Mouse (Mus musculus): Measurements from ENCODE around the gene Gm20604. TPM values are rescaled to one million over a fixed set of nuclear protein-coding genes. Genes with fewer than 3 reads are reported as not detected.

The Gm20604 gene
- polyA plus RNA-seq, 1 experiment from 2014 or later, result 24.2 TPM

DNA sequence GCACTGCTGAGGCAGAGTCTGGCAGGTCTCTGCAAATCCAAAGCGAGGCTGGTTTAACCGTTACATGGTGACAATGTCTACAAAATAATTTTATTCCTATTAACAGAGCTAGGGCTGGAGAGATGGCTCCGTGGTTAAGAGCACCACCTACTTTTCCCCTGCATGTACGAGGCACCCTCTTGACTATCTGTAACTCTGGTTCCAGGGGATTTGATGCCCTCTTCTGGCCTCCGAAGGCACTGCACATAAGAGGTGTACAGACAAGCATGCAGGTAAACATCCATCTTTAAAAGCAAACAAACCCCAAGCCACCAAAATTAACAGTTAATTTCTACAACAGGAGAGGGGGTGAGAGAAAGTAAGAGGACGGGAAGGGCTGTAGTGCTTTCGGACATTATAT, 2.2 kb downstream of the Gm20604 start:
- peaks cover 5% of the 10 kb centered on the region; the same call in 1 of the 2 replicates for H3K36me3 ChIP-seq (ENCODE audit: control insufficient read depth, insufficient read depth, low read length)
- no peaks in the 10 kb centered on the region for H3K27me3 ChIP-seq (replicated peaks; ENCODE audit: control insufficient read depth, insufficient read depth, low read length)
- no peak overlapping the region for H3K9ac ChIP-seq (ENCODE audit: low read length)
- 80% methylated on average over 7 of the region's 7 CpGs for WGBS
- peak overlapping the region; percentile 74 for H3K4me2 ChIP-seq (ENCODE audit: low read length)
- ATAC-seq (replicated peaks; ENCODE audit: low FRiP score, low TSS enrichment, low read depth) (no peak), DNase-seq (ENCODE audit: low spot score) (no peak)
- H3K9me3 ChIP-seq (ENCODE audit: control insufficient read depth, low read length), result no peaks in the 10 kb centered on the region
- no peak overlapping the region for H3K27ac ChIP-seq (ENCODE audit: low read depth)
- peak overlapping the region; percentile 83 for H3K4me3 ChIP-seq (ENCODE audit: low read depth, low read length)
- H3K4me1 ChIP-seq (replicated peaks; ENCODE audit: control insufficient read depth, insufficient read depth, low read length), result peaks cover 10% of the 10 kb centered on the region; the same call in 1 of the 2 replicates

DNA sequence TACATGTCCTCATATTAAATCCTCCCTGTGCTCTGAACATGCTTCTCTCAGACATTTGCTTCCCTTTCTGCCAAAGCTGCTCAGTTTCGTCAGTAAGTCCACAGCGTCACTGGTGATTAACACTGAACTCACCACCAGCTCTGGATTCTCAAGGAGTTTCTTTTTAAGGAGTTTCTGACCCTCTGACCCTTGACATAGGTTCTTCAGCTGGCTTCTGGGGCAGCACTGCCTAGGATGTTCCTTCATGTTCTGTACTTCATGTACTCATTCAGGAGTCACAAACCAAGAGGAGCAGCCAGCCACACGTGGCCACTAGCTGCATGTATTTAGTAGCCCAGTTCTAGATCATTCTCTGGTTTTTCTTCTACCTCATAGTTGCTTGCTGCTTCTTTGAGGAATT, 10.2 kb downstream of the Gm20604 start:
- Histone ChIP-seq H3K27me3 (replicated peaks; ENCODE audit: control insufficient read depth, insufficient read depth, low read length) (no peaks in the 10 kb centered on the region), H3K4me2 (ENCODE audit: low read length) (no peak overlapping the region), H3K9me3 (ENCODE audit: control insufficient read depth, low read length) (no peaks in the 10 kb centered on the region), H3K4me1 (replicated peaks; ENCODE audit: control insufficient read depth, insufficient read depth, low read length) (peaks cover 9% of the 10 kb centered on the region), H3K36me3 (ENCODE audit: control insufficient read depth, insufficient read depth, low read length) (peaks cover 28% of the 10 kb centered on the region), H3K4me3 (ENCODE audit: low read depth, low read length) (no peak overlapping the region), H3K9ac (ENCODE audit: low read length) (no peak overlapping the region), H3K27ac (ENCODE audit: low read depth) (no peak overlapping the region)
- DNase-seq (ENCODE audit: low spot score), result no peak
- WGBS, result 85% methylated on average over 3 of the region's 3 CpGs
- ATAC-seq (replicated peaks; ENCODE audit: low FRiP score, low TSS enrichment, low read depth), result no peak

DNA sequence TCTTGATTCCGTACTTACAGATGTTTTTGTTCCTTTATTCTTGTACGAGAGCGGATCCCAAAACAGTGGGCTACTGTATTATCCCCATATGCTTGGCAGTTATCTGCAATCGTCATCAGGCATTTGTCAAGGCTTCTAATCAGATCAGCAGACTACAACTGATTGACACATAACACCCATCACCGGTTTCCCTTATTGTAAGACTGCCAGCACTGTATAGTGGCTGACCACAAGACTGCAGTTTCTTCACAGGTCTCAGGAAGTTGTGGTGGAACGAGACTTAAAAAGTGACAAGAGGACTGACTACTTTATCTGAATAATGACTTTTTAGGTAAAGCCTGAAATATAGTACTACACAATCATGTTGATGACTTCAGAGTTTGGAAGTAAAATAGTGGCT, 13.6 kb downstream of the Gm20604 start:
- no peak overlapping the region for H3K27ac ChIP-seq (ENCODE audit: low read depth)
- no peak overlapping the region for H3K9ac ChIP-seq (ENCODE audit: low read length)
- H3K9me3 ChIP-seq (ENCODE audit: control insufficient read depth, low read length), result no peaks in the 10 kb centered on the region
- H3K4me2 ChIP-seq (ENCODE audit: low read length), result peak overlapping the region; percentile 75
- H3K27me3 ChIP-seq (replicated peaks; ENCODE audit: control insufficient read depth, insufficient read depth, low read length), result no peaks in the 10 kb centered on the region
- DNase-seq (ENCODE audit: low spot score), result no peak
- ATAC-seq (replicated peaks; ENCODE audit: low FRiP score, low TSS enrichment, low read depth), result no peak
- H3K4me1 ChIP-seq (replicated peaks; ENCODE audit: control insufficient read depth, insufficient read depth, low read length), result peaks cover 14% of the 10 kb centered on the region
- peaks cover 28% of the 10 kb centered on the region for H3K36me3 ChIP-seq (ENCODE audit: control insufficient read depth, insufficient read depth, low read length)
- H3K4me3 ChIP-seq (ENCODE audit: low read depth, low read length), result peak overlapping the region; percentile 72; the same call in 1 of the 2 replicates
- 60% methylated on average over 6 of the region's 6 CpGs for WGBS

DNA sequence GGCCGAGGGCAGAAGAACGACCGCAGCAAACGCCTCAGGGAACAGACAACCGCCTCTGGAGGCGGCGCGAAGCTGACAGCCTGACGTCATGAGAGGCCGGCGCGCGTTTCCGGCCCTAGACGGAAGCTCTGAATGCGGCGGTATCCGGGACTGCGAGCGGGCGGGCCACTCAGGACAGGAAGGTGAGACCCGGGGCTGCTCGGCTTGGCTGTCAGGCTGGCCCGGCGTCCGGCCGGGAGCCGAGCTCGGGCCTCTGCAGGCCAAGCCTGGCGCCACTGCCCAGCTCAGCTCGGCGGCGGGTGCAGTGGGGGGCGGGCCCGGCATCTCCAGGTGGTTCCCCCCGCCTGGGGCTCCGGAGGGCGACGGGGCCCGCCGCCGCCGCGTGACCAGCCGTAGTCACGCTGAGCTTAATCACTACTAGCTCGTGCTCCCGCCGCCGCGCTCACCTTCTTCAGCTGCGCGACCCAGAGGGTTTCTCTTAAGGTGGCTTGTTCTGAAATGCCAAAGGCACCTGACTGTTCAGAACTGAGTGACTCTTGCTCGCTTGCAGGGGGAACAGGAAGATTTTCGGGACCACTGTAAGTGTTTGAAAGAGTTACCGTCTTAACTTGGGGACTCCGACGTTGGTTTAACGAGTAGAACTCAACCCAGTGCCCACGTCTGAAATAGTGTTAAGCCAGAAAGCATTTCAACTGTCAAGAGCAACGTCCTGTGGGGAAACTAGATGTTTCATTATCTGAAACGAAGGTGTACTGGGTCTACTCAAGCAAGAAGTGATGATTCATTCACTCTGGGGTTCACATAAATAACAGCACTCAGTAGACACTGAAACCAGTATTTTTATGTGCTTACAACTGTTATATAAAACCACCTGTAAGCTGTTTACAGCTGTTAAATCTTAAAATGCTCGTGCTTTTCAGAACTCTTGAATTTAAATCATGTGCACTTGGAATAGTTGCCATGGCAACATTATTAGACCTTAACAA, 14.6 kb downstream of the Gm20604 start, which contains the start of the genes Moap1 and Tmem251:
Moap1 (minus strand) TSS at position 73 of the 986 bp plus-strand sequence.
Tmem251 (plus strand) TSS at position 174 of the 986 bp plus-strand sequence.
- peak; percentile 92 for DNase-seq (ENCODE audit: low spot score)
- Histone ChIP-seq H3K9me3 (ENCODE audit: control insufficient read depth, low read length) (no peaks in the 10 kb centered on the region), H3K36me3 (ENCODE audit: control insufficient read depth, insufficient read depth, low read length) (peaks cover 24% of the 10 kb centered on the region), H3K27ac (ENCODE audit: low read depth) (peak within 1 kb of the TSS; percentile 78), H3K27me3 (replicated peaks; ENCODE audit: control insufficient read depth, insufficient read depth, low read length) (no peaks in the 10 kb centered on the region), H3K4me3 (ENCODE audit: low read depth, low read length) (peak within 1 kb of the TSS; percentile 72), H3K9ac (ENCODE audit: low read length) (peak within 1 kb of the TSS; percentile 76), H3K4me2 (ENCODE audit: low read length) (peak within 1 kb of the TSS; percentile 75), H3K4me1 (replicated peaks; ENCODE audit: control insufficient read depth, insufficient read depth, low read length) (peaks cover 14% of the 10 kb centered on the region)
- under 1% methylated on average over 61 of the region's 63 CpGs for WGBS
- peak; percentile 94 for ATAC-seq (replicated peaks; ENCODE audit: low FRiP score, low TSS enrichment, low read depth)

DNA sequence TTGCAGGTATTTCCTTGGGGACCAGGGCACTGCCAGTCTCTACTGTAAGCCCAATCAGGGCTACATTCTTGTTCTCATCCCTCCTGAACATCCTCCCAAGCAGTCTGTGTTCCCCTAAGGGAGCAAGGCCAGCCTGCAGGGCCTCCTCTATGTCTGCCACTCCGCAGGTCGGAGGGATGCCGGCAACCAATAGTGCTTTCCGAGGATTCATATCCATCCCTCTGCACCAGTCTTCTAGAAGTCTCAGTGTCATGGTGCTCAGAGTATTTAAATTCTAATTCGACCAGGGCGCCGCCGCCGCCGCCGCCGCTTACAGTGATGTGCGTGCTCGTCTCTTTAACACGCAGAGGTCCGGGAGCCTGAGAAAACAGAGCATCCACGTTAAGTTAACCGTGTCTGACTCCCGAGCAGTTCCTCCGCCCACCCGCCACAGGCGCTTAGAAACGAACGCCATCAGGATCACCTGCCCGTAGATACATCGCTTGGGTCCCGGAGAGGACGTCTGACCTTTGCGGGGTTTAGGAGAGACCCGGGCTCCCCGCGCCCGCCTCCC, 15.4 kb downstream of the Gm20604 start:
- H3K9me3 ChIP-seq (ENCODE audit: control insufficient read depth, low read length), result no peaks in the 10 kb centered on the region
- DNase-seq (ENCODE audit: low spot score) (no peak), ATAC-seq (replicated peaks; ENCODE audit: low FRiP score, low TSS enrichment, low read depth) (peak; percentile 26)
- peak overlapping the region; percentile 75 for H3K4me2 ChIP-seq (ENCODE audit: low read length)
- H3K27me3 ChIP-seq (replicated peaks; ENCODE audit: control insufficient read depth, insufficient read depth, low read length), result no peaks in the 10 kb centered on the region
- WGBS, result under 1% methylated on average over 33 of the region's 33 CpGs
- H3K36me3 ChIP-seq (ENCODE audit: control insufficient read depth, insufficient read depth, low read length), result peaks cover 19% of the 10 kb centered on the region
- peak overlapping the region; percentile 72 for H3K4me3 ChIP-seq (ENCODE audit: low read depth, low read length)
- H3K4me1 ChIP-seq (replicated peaks; ENCODE audit: control insufficient read depth, insufficient read depth, low read length), result peaks cover 14% of the 10 kb centered on the region
- peak overlapping the region; percentile 78 for H3K27ac ChIP-seq (ENCODE audit: low read depth)
- peak overlapping the region; percentile 76 for H3K9ac ChIP-seq (ENCODE audit: low read length)

DNA sequence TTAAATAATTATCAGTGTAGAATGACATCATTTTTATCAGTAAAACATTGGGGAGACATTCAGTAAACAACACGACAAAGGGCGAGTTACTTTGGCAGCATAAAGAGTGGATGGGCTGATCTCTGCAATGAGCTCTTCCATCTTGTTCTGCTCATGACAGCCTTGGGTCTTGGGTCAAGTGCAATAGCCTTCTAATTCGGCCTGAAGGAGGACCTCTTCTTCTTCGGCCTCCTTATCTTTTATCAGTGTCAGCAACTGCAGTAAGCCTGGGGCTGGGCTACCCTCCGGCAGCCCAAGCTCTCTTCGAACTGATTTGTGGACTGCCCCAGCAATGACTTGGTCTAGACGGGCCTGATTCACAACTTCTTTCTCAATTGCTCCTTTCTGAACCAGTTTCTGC, 16.4 kb downstream of the Gm20604 start:
- Histone ChIP-seq H3K27me3 (replicated peaks; ENCODE audit: control insufficient read depth, insufficient read depth, low read length) (no peaks in the 10 kb centered on the region), H3K36me3 (ENCODE audit: control insufficient read depth, insufficient read depth, low read length) (peaks cover 15% of the 10 kb centered on the region; the same call in 1 of the 2 replicates), H3K27ac (ENCODE audit: low read depth) (no peak overlapping the region), H3K4me2 (ENCODE audit: low read length) (no peak overlapping the region), H3K4me1 (replicated peaks; ENCODE audit: control insufficient read depth, insufficient read depth, low read length) (peaks cover 14% of the 10 kb centered on the region), H3K9me3 (ENCODE audit: control insufficient read depth, low read length) (no peaks in the 10 kb centered on the region), H3K9ac (ENCODE audit: low read length) (no peak overlapping the region), H3K4me3 (ENCODE audit: low read depth, low read length) (no peak overlapping the region)
- ATAC-seq (replicated peaks; ENCODE audit: low FRiP score, low TSS enrichment, low read depth) (no peak), DNase-seq (ENCODE audit: low spot score) (no peak)
- 73% methylated on average over 7 of the region's 7 CpGs for WGBS

DNA sequence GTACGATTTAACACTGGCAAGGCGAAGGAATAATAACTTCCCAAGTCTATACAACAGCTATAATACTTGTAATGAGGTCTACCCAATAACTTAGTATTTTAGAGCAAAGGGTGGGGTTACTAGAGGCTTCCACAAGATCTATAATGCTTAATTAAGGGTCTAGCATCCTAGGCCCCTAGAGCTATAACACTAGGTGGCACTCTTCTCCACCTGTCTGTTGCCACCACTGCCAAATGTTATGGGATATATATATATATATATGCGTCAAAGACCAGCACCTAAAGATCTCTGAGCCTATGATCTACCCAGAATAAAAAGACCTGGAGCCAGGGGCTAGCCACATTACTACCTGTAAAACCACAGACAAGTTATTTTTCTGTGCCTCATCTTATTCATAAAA, 18.2 kb downstream of the Gm20604 start:
- DNase-seq (ENCODE audit: low spot score) (no peak), ATAC-seq (replicated peaks; ENCODE audit: low FRiP score, low TSS enrichment, low read depth) (no peak)
- Histone ChIP-seq H3K9me3 (ENCODE audit: control insufficient read depth, low read length) (no peaks in the 10 kb centered on the region), H3K27me3 (replicated peaks; ENCODE audit: control insufficient read depth, insufficient read depth, low read length) (no peaks in the 10 kb centered on the region), H3K4me3 (ENCODE audit: low read depth, low read length) (no peak overlapping the region), H3K4me1 (replicated peaks; ENCODE audit: control insufficient read depth, insufficient read depth, low read length) (peaks cover 14% of the 10 kb centered on the region), H3K36me3 (ENCODE audit: control insufficient read depth, insufficient read depth, low read length) (no peaks in the 10 kb centered on the region), H3K4me2 (ENCODE audit: low read length) (no peak overlapping the region), H3K9ac (ENCODE audit: low read length) (no peak overlapping the region), H3K27ac (ENCODE audit: low read depth) (no peak overlapping the region)
- WGBS, result 60% methylated on average over 3 of the region's 3 CpGs

DNA sequence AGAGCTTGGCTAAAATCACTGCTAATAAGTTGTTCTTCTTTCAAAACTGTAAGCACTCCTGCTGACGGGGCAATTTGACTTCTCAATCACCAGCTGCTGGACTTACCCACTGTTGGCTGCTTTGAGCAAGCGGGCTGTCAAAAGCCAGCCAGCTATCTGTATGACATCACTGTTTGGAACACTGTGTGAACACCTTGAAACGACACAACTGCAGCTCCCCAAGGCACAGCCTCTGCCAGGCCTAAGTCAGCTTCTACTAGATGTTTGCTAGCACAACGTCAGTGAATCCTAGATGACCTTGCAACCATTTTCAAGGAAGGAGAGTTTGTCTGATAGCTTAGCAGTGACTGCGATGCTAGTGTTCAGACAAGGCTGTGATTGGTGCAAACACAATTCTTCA, 19.4 kb downstream of the Gm20604 start:
- no peak overlapping the region for H3K27ac ChIP-seq (ENCODE audit: low read depth)
- no peak overlapping the region for H3K4me3 ChIP-seq (ENCODE audit: low read depth, low read length)
- WGBS, result 73% methylated on average over 5 of the region's 5 CpGs
- ATAC-seq (replicated peaks; ENCODE audit: low FRiP score, low TSS enrichment, low read depth) (no peak), DNase-seq (ENCODE audit: low spot score) (no peak)
- H3K4me2 ChIP-seq (ENCODE audit: low read length), result no peak overlapping the region
- no peak overlapping the region for H3K9ac ChIP-seq (ENCODE audit: low read length)
- H3K4me1 ChIP-seq (replicated peaks; ENCODE audit: control insufficient read depth, insufficient read depth, low read length), result peaks cover 5% of the 10 kb centered on the region; the same call in 1 of the 2 replicates
- no peaks in the 10 kb centered on the region for H3K27me3 ChIP-seq (replicated peaks; ENCODE audit: control insufficient read depth, insufficient read depth, low read length)
- no peaks in the 10 kb centered on the region for H3K9me3 ChIP-seq (ENCODE audit: control insufficient read depth, low read length)
- no peaks in the 10 kb centered on the region for H3K36me3 ChIP-seq (ENCODE audit: control insufficient read depth, insufficient read depth, low read length)
